Mouse (Mus musculus): ENCODE data around the gene Idh3b.

DNA sequence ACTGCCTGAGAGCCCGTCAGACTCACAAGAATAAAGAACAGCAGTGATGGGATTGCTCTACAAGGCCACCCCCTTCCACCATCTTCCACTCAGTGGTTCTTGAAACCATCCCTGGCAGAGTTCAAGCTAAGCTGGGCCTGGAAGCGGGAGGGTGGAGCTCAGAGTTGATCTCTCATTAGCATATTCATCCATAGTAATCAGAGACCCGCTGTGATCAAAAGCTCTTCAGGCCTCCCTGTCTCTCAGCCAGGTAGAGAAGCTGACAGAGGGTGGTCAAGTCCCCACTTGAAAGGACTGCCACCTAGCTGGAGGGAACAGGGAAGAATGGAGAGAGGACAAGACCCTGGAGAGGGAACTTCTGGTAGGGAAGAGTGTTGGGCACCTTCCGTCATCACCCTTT is 18.7 kb upstream of the Idh3b start:
- no peak for TF ChIP-seq GATA1 (IDR thresholded peaks at IDR 0.05; ENCODE audit: low read length)
- TF ChIP-seq TAL1 (IDR thresholded peaks at IDR 0.05; ENCODE audit: low read length) = no peak

Measured in erythroblast, embryonic 14.5 days (primary cell).